Mouse (Mus musculus) T-cell, adult 66 days (primary cell): Measurements from ENCODE around the gene Nup155. TPM values are rescaled to one million over a fixed set of nuclear protein-coding genes. Genes with fewer than 3 reads are reported as not detected.

Experiments used
- total RNA-seq, 2 experiments: library from RNA; stranded (reverse); gene quantifications; 3 replicates in 1 of 2; 4 replicates in 1 of 2; pipeline ENCODE4 v1.2.4; 2023

Gene Nup155
- 10 to 100 TPM; 33.4 to 33.9 TPM for total RNA-seq

DNA sequence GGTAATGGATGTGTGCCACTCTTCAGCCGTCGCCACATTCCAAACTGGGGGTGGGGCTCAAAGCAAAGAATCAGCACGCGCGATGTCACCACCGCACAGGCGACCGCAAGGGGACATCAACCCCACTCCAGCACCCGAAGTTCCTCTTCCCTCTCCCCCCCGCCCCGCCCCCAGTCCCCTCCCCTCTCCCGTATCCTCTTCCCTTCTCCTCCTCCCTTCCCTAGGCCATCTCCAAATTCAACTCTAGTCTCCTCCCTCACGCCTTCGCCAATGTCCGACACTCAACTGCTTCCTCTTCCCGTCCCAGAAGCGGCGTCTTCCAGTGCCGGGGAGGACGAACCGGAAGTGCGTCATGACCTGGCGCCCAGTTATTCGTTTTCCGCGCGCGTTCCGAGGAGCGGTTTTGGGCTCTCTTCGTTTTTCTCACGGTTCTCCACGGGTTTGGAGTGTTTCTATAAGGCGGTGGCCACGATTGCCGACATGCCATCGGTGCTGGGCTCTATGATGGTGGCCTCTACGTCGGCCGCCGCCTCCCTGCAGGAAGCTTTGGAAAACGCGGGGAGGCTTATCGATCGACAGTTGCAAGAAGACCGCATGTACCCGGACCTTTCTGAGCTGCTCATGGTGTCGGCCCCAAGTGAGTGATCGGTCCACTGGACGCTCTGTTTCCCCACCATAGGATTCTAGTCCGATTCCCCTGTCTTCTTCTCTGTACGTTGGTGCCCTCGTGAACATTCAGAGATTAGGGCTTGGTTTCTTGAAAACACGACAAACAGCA, at the start of gene Nup155:
TSS of gene Nup155 (plus strand) at position 308 of the 778 bp plus-strand sequence.

GRCm38 (mm10) chr15:8098774-8099749, 10.0 kb upstream of the Nup155 start, which contains the start of gene Wdr70:
Wdr70 (minus strand) TSS chr15:8099209.

GRCm38 (mm10) chr15:8168591-8169265, 59.7 kb downstream of the Nup155 start, which contains the start of gene Cplane1:
Cplane1 (plus strand) TSS chr15:8169106.

Other genes starting within 250 kb of the Nup155 start
- 10 to 100 TPM; 40.5 to 42.2 TPM for gene Wdr70, start 10.1 kb upstream of the Nup155 start, total RNA-seq
- 10 to 100 TPM; 23.1 to 26.0 TPM for gene Cplane1, start 59.8 kb downstream of the Nup155 start, total RNA-seq